Mouse (Mus musculus) ovary, postnatal 36 days (tissue): ENCODE measurements around the gene Aig1.

ENCODE experiments used
- DNase-seq: peaks from one replicate; pipeline ENCODE4 v3.0.0; 2022; ENCODE audit warnings: low spot score, mixed read lengths

Aig1 gene

GRCm38 (mm10) chr10:13776014-13776413 is 92.8 kb downstream of the Aig1 start:
- no peak for DNase-seq

GRCm38 (mm10) chr10:13775411-13775810 is 93.4 kb downstream of the Aig1 start:
- no peak for DNase-seq

- no peak for DNase-seq
Observed at GRCm38 (mm10) chr10:13774910-13775309, 93.9 kb downstream of the Aig1 start.

- DNase-seq, result no peak
Observed at GRCm38 (mm10) chr10:13770720-13771119, 98.1 kb downstream of the Aig1 start.

- no peak for DNase-seq
Observed at GRCm38 (mm10) chr10:13769789-13770188, 99.0 kb downstream of the Aig1 start.

GRCm38 (mm10) chr10:13768866-13769265 is 99.9 kb downstream of the Aig1 start:
- DNase-seq, result no peak

- DNase-seq, result no peak
Observed at GRCm38 (mm10) chr10:13767076-13767475, 101.7 kb downstream of the Aig1 start.

GRCm38 (mm10) chr10:13763151-13763550 is 105.6 kb downstream of the Aig1 start:
- DNase-seq, result no peak

GRCm38 (mm10) chr10:13754712-13755111 is 114.1 kb downstream of the Aig1 start:
- no peak for DNase-seq

- no peak for DNase-seq
Observed at GRCm38 (mm10) chr10:13753777-13754176, 115.0 kb downstream of the Aig1 start.

GRCm38 (mm10) chr10:13739494-13740140 is 129.2 kb downstream of the Aig1 start:
- no peak for DNase-seq

- no peak for DNase-seq
Observed at GRCm38 (mm10) chr10:13730039-13730748, 138.6 kb downstream of the Aig1 start.

- DNase-seq, result no peak
Observed at GRCm38 (mm10) chr10:13727676-13728075, 141.1 kb downstream of the Aig1 start.

GRCm38 (mm10) chr10:13726206-13726605 is 142.6 kb downstream of the Aig1 start:
- no peak for DNase-seq

- no peak for DNase-seq
Observed at GRCm38 (mm10) chr10:13725276-13725675, 143.5 kb downstream of the Aig1 start.

- no peak for DNase-seq
Observed at GRCm38 (mm10) chr10:13716132-13716531, 152.6 kb downstream of the Aig1 start.

- DNase-seq, result no peak
Observed at GRCm38 (mm10) chr10:13715584-13715983, 153.2 kb downstream of the Aig1 start.

GRCm38 (mm10) chr10:13714920-13715293 is 153.9 kb downstream of the Aig1 start:
- DNase-seq, result no peak

GRCm38 (mm10) chr10:13714199-13714919 is 154.4 kb downstream of the Aig1 start:
- peak; percentile 7 for DNase-seq

GRCm38 (mm10) chr10:13713711-13714110 is 155.1 kb downstream of the Aig1 start:
- no peak for DNase-seq

GRCm38 (mm10) chr10:13713116-13713515 is 155.7 kb downstream of the Aig1 start:
- DNase-seq, result no peak

GRCm38 (mm10) chr10:13711281-13711829 is 157.4 kb downstream of the Aig1 start:
- no peak for DNase-seq

GRCm38 (mm10) chr10:13705771-13706170 is 163.0 kb downstream of the Aig1 start:
- DNase-seq, result no peak
